Mouse (Mus musculus): ENCODE data around the gene Olfr340. TPM values are rescaled to one million over a fixed set of nuclear protein-coding genes. Genes with fewer than 3 reads are reported as not detected.
"Not testable (repeated sequence)": the region's sequence is repeated elsewhere in the genome, so short reads cannot be mapped to it uniquely, and the experiment has no call there.

Gene Olfr340
- not detected in 2 replicates for polyA plus RNA-seq (2014; fragmentation: Nextera tagmentation; extraction: Ambion mirVana)

DNA sequence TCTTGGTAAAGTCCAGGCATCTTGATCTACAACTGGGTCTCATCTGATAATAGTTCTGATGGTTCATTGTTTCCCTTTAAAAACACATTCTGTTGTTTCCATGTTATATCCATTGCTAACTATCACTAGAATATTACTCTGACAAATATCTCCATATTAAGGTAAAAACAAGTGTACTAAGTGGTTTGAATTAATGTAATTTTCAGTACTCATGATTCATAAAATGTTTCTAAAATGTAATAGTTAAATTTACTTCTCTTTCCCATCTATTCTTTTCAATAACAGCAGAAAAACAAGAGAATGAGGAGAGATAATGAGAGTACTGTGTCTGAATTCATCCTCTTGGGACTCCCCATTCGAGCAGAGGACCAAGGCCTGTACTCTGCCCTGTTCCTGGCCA, at the start of gene Olfr340:
Olfr340 (plus strand) TSS at position 301 of the 400 bp plus-strand sequence.
- no peak within 1 kb of the TSS for H3K27ac ChIP-seq (replicated peaks; ENCODE audit: low read depth, low read length)
- no peak within 1 kb of the TSS for H3K4me2 ChIP-seq (ENCODE audit: low read depth, low read length)
- WGBS, result 50% methylated on average over 1 of the region's 1 CpGs
- no peaks in the 10 kb centered on the region for H3K4me1 ChIP-seq (ENCODE audit: control insufficient read depth, insufficient read depth, low read length)
- DNase-seq (ENCODE audit: low spot score) (no peak), ATAC-seq (replicated peaks; ENCODE audit: insufficient number of reproducible peaks, low FRiP score, low TSS enrichment, low read depth) (no peak)
- no peaks in the 10 kb centered on the region for H3K9me3 ChIP-seq (replicated peaks; ENCODE audit: control insufficient read depth, low read length)
- H3K27me3 ChIP-seq (ENCODE audit: control insufficient read depth, insufficient read depth, low read length), result no peaks in the 10 kb centered on the region
- no peaks in the 10 kb centered on the region for H3K36me3 ChIP-seq (replicated peaks; ENCODE audit: control insufficient read depth, insufficient read depth, low read depth, low read length)
- H3K9ac ChIP-seq (replicated peaks; ENCODE audit: low read length), result no peak within 1 kb of the TSS
- no peak within 1 kb of the TSS for H3K4me3 ChIP-seq (ENCODE audit: low read depth, low read length)

DNA sequence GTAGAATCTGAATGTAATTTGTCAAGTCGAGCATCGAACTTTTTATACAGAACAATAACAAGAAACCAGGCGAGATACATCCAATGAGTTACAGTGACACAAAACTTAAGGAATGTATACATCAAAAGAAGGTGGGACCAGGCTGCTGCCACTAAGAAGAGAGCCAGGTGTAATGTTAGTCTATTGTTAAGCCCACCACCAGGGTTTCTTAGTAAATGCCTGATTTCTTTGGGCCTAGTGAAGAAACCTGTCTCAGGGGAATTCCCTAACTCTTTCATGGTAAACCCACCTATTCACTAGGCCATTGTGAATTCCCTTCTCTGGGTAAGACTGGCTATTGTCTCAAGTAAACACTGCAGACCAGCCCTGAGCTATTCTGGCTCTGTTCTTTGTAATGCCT, 37.2 kb upstream of the Olfr340 start:
- not testable (repeated sequence) for H3K4me2 ChIP-seq (ENCODE audit: low read depth, low read length); ATAC-seq (replicated peaks; ENCODE audit: insufficient number of reproducible peaks, low FRiP score, low TSS enrichment, low read depth); H3K27ac ChIP-seq (replicated peaks; ENCODE audit: low read depth, low read length); H3K4me1 ChIP-seq (ENCODE audit: control insufficient read depth, insufficient read depth, low read length); DNase-seq (ENCODE audit: low spot score); H3K36me3 ChIP-seq (replicated peaks; ENCODE audit: control insufficient read depth, insufficient read depth, low read depth, low read length); H3K27me3 ChIP-seq (ENCODE audit: control insufficient read depth, insufficient read depth, low read length); H3K9ac ChIP-seq (replicated peaks; ENCODE audit: low read length); H3K4me3 ChIP-seq (ENCODE audit: low read depth, low read length); H3K9me3 ChIP-seq (replicated peaks; ENCODE audit: control insufficient read depth, low read length)
- WGBS, result 87% methylated on average over 3 of the region's 3 CpGs

DNA sequence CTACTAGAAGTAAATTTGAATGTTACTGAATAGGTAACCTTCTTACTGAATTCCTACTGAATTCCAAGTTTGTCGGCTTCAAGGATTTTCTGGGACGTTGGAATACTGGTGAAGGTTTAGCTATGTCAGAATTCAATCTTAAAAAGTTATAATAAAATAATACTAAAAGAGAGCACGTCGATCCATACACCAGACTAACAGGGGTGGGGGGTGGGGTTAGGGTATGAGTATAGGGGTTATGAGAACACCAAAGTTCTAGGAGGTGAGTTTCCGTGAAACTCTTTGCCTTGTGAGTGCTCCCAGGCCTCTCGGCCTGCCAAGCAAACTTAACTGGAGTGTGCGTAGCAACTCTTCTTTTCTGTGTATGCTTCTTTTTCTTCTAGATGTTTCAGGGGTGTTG, 36.8 kb upstream of the Olfr340 start:
- H3K9ac ChIP-seq (replicated peaks; ENCODE audit: low read length); H3K4me2 ChIP-seq (ENCODE audit: low read depth, low read length); H3K4me1 ChIP-seq (ENCODE audit: control insufficient read depth, insufficient read depth, low read length); H3K27ac ChIP-seq (replicated peaks; ENCODE audit: low read depth, low read length); DNase-seq (ENCODE audit: low spot score); H3K4me3 ChIP-seq (ENCODE audit: low read depth, low read length); H3K9me3 ChIP-seq (replicated peaks; ENCODE audit: control insufficient read depth, low read length); ATAC-seq (replicated peaks; ENCODE audit: insufficient number of reproducible peaks, low FRiP score, low TSS enrichment, low read depth); H3K36me3 ChIP-seq (replicated peaks; ENCODE audit: control insufficient read depth, insufficient read depth, low read depth, low read length); H3K27me3 ChIP-seq (ENCODE audit: control insufficient read depth, insufficient read depth, low read length): not testable (repeated sequence)
- 84% methylated on average over 7 of the region's 7 CpGs for WGBS

DNA sequence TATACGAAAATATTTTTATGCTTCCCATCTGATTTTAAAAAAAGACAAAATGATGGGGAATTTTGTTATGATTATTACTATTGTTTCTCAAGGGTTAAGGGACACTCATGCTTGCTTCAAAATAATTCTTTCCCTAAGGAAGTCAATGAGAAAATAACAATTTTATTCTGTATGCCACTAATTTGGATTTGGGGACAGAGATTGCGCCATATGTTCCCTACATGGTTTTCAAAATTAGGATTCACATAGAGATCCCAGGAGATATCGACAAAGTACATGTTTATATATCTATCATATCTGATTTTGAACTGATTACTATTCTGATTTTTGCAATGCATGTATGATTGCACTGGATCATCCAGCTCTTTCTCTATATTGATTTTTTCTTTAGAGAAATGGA, 33.7 kb upstream of the Olfr340 start, which contains the start of gene Olfr339:
Olfr339 (plus strand) TSS at position 301 of the 400 bp plus-strand sequence.
- Histone ChIP-seq H3K9me3 (replicated peaks; ENCODE audit: control insufficient read depth, low read length) (no peaks in the 10 kb centered on the region), H3K4me3 (ENCODE audit: low read depth, low read length) (no peak within 1 kb of the TSS), H3K4me1 (ENCODE audit: control insufficient read depth, insufficient read depth, low read length) (no peaks in the 10 kb centered on the region), H3K9ac (replicated peaks; ENCODE audit: low read length) (no peak within 1 kb of the TSS), H3K27ac (replicated peaks; ENCODE audit: low read depth, low read length) (no peak within 1 kb of the TSS), H3K4me2 (ENCODE audit: low read depth, low read length) (no peak within 1 kb of the TSS), H3K27me3 (ENCODE audit: control insufficient read depth, insufficient read depth, low read length) (no peaks in the 10 kb centered on the region), H3K36me3 (replicated peaks; ENCODE audit: control insufficient read depth, insufficient read depth, low read depth, low read length) (no peaks in the 10 kb centered on the region)
- no peak for DNase-seq (ENCODE audit: low spot score)
- no peak for ATAC-seq (replicated peaks; ENCODE audit: insufficient number of reproducible peaks, low FRiP score, low TSS enrichment, low read depth)
- WGBS, result 85% methylated on average over 3 of the region's 3 CpGs

DNA sequence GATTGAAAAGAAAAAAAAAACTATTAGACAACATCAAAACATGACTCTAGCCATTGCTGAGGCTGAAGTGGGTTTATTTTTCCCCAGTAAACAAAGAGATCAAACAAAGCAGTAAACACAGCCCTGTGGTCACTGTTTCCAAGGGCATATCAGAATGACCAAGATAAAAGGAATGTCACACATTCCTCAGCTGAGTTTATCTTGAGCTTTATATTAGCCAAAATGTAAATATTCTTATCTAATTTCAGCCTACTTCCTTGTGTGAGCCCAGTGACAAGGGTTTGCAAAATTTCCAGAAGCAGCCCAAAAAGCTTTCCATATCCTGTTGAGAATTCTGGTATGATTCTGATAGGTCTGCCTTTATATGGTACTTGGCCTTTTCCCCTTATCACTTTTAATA, 21.2 kb downstream of the Olfr340 start:
- Histone ChIP-seq H3K27me3 (ENCODE audit: control insufficient read depth, insufficient read depth, low read length) (no peaks in the 10 kb centered on the region), H3K9me3 (replicated peaks; ENCODE audit: control insufficient read depth, low read length) (no peaks in the 10 kb centered on the region; the same call in none of the 2 replicates), H3K4me1 (ENCODE audit: control insufficient read depth, insufficient read depth, low read length) (no peaks in the 10 kb centered on the region), H3K4me2 (ENCODE audit: low read depth, low read length) (no peak overlapping the region), H3K9ac (replicated peaks; ENCODE audit: low read length) (no peak overlapping the region), H3K4me3 (ENCODE audit: low read depth, low read length) (no peak overlapping the region), H3K36me3 (replicated peaks; ENCODE audit: control insufficient read depth, insufficient read depth, low read depth, low read length) (no peaks in the 10 kb centered on the region), H3K27ac (replicated peaks; ENCODE audit: low read depth, low read length) (no peak overlapping the region)
- ATAC-seq (replicated peaks; ENCODE audit: insufficient number of reproducible peaks, low FRiP score, low TSS enrichment, low read depth), result no peak
- no peak for DNase-seq (ENCODE audit: low spot score)

DNA sequence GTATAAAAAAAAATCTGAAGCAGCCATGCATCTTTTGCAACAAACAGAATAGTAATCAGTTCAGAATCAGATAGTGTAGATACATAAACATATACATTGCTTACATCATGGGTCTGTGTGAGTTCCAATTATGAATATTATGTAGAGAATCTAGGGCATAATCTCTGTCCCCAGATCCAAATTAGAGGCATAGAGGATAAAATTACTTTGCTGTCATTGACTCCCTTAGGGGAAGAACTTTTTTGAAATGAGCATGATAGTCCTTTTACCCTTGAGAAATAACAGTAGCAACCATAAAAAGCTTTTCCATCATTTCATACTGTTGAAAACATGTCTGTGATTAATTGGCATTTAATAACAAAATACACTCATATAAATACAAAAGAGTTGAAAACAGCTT, 30.0 kb downstream of the Olfr340 start, which contains the start of gene Olfr341:
Olfr341 (minus strand) TSS at position 101 of the 400 bp plus-strand sequence.
- H3K4me3 ChIP-seq (ENCODE audit: low read depth, low read length), result no peak within 1 kb of the TSS
- no peak within 1 kb of the TSS for H3K9ac ChIP-seq (replicated peaks; ENCODE audit: low read length)
- DNase-seq (ENCODE audit: low spot score) (no peak), ATAC-seq (replicated peaks; ENCODE audit: insufficient number of reproducible peaks, low FRiP score, low TSS enrichment, low read depth) (no peak)
- no peak within 1 kb of the TSS for H3K4me2 ChIP-seq (ENCODE audit: low read depth, low read length)
- no peak within 1 kb of the TSS for H3K27ac ChIP-seq (replicated peaks; ENCODE audit: low read depth, low read length)
- H3K36me3 ChIP-seq (replicated peaks; ENCODE audit: control insufficient read depth, insufficient read depth, low read depth, low read length), result no peaks in the 10 kb centered on the region
- no peaks in the 10 kb centered on the region for H3K9me3 ChIP-seq (replicated peaks; ENCODE audit: control insufficient read depth, low read length)
- H3K27me3 ChIP-seq (ENCODE audit: control insufficient read depth, insufficient read depth, low read length), result no peaks in the 10 kb centered on the region
- no peaks in the 10 kb centered on the region for H3K4me1 ChIP-seq (ENCODE audit: control insufficient read depth, insufficient read depth, low read length)

Other genes with a start within 250 kb of the Olfr340 start
- 5.7 and 6.5 TPM in 2 replicates for gene Ptgs1, start 222.2 kb upstream of the Olfr340 start, polyA plus RNA-seq (2014; fragmentation: Nextera tagmentation; extraction: Ambion mirVana)
- not detected in 2 replicates for gene Olfr338, start 79.1 kb upstream of the Olfr340 start, polyA plus RNA-seq (2014; fragmentation: Nextera tagmentation; extraction: Ambion mirVana)
- not detected in 2 replicates for gene Olfr339, start 33.6 kb upstream of the Olfr340 start, polyA plus RNA-seq (2014; fragmentation: Nextera tagmentation; extraction: Ambion mirVana)
- not detected in 2 replicates for gene Olfr341, start 29.9 kb downstream of the Olfr340 start, polyA plus RNA-seq (2014; fragmentation: Nextera tagmentation; extraction: Ambion mirVana)
- not detected in 2 replicates for gene Olfr342, start 72.4 kb downstream of the Olfr340 start, polyA plus RNA-seq (2014; fragmentation: Nextera tagmentation; extraction: Ambion mirVana)
- gene Olfr344, start 114.1 kb downstream of the Olfr340 start, polyA plus RNA-seq (2014; fragmentation: Nextera tagmentation; extraction: Ambion mirVana), result not detected in 2 replicates
- not detected in 2 replicates for gene Olfr345, start 187.5 kb downstream of the Olfr340 start, polyA plus RNA-seq (2014; fragmentation: Nextera tagmentation; extraction: Ambion mirVana)
- not detected in 2 replicates for gene Olfr346, start 233.2 kb downstream of the Olfr340 start, polyA plus RNA-seq (2014; fragmentation: Nextera tagmentation; extraction: Ambion mirVana)

Measured in embryonic facial prominence, embryonic 11.5 days (tissue).